Mouse (Mus musculus) MEL (cell line): ENCODE data around the gene Phf2.

Experiments used
- EP300 ChIP-seq, 2 experiments: IDR thresholded peaks; 2 replicates each; pipeline ENCODE4 v1.6.1; 2011; ENCODE audit warnings: improper control_type of control experiment in 2 of 2, low read length in 2 of 2, low read depth in 1 of 2, mild to moderate bottlenecking in 1 of 2
- ETS1 ChIP-seq: IDR thresholded peaks from 2 replicates; pipeline ENCODE4 v1.6.1; 2012; ENCODE audit warnings: low read depth, mild to moderate bottlenecking, inconsistent platforms, low read length, improper control_type of control experiment, moderate library complexity
- GABPA ChIP-seq: IDR thresholded peaks from 2 replicates; pipeline ENCODE4 v1.6.1; 2012; ENCODE audit warnings: low read depth, mild to moderate bottlenecking, inconsistent platforms, low read length, improper control_type of control experiment, moderate library complexity
- JUND ChIP-seq: IDR thresholded peaks from 2 replicates; pipeline ENCODE4 v1.6.1; 2011; ENCODE audit warnings: low read depth, mild to moderate bottlenecking, improper control_type of control experiment, low read length
- MAFK ChIP-seq: IDR thresholded peaks from 2 replicates; pipeline ENCODE4 v1.6.1; 2011; ENCODE audit warnings: low read depth, mild to moderate bottlenecking, low read length, improper control_type of control experiment, borderline replicate concordance
- NRF1 ChIP-seq: IDR thresholded peaks from 2 replicates; pipeline ENCODE4 v1.6.1; 2014; ENCODE audit warnings: low read depth, mild to moderate bottlenecking, inconsistent platforms, low read length, improper control_type of control experiment, moderate library complexity; ENCODE audit not compliant: poor library complexity, insufficient read depth, severe bottlenecking
- POLR2A ChIP-seq, 2 experiments: IDR thresholded peaks; 2 replicates each; pipeline ENCODE4 v1.6.1; 2011 to 2012; ENCODE audit warnings: low read length in 2 of 2, mild to moderate bottlenecking in 2 of 2, control low read depth in 1 of 2, improper control_type of control experiment in 1 of 2, low read depth in 1 of 2, moderate library complexity in 1 of 2; ENCODE audit not compliant: control insufficient read depth in 1 of 2, insufficient read depth in 1 of 2, poor library complexity in 1 of 2
- TCF12 ChIP-seq: IDR thresholded peaks from 2 replicates; pipeline ENCODE4 v1.6.1; 2014; ENCODE audit warnings: low read depth, mild to moderate bottlenecking, inconsistent platforms, low read length, improper control_type of control experiment, moderate library complexity
- UBTF ChIP-seq: IDR thresholded peaks from 2 replicates; pipeline ENCODE4 v1.6.1; 2012; ENCODE audit warnings: low read depth, mild to moderate bottlenecking, inconsistent platforms, low read length, improper control_type of control experiment, moderate library complexity, borderline replicate concordance; ENCODE audit not compliant: insufficient read depth

DNA sequence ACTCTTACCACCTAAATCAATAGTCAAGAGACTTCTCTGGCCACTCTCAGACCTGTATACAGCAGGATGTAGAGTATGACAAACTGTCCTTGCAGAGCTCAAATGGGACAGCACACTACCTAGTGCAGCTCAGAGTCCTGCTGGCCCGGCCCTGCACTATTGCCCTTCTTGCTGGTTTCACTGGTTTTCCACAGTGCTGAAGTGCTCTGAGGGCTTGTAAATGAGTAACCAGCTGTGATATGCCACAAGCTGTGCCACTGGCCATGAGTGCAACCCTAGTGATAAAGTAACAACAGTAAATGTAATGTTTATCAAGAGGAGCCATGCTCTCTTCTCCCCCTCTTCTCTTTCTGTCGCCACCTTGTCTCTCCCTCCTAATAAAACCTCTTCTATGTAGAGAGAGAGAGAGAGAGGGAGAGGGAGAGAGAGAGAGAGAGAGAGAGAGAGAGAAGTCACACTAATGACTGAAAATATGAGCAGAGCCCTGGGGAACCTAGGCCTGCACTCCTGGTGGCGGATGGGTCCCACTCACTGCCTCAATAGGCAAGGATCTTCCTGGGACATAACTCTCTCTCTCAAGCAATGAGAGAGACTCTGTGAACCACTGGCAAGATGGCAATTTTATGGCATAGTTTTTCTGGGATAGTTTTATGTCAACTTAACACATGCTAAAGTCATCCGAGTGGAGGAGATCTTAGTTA, 19.5 kb upstream of the Phf2 start:
- TF ChIP-seq POLR2A (IDR thresholded peaks at IDR 0.05; ENCODE audit: control insufficient read depth in 1 of 2, insufficient read depth in 1 of 2, low read depth in 1 of 2, low read length in 2 of 2, poor library complexity in 1 of 2) (no peak), JUND (no peak), EP300 (IDR thresholded peaks at IDR 0.05; ENCODE audit: low read depth in 1 of 2, low read length in 2 of 2) (0 out of 4 replicates have a peak, but pooled peaks of 1 of the 2 experiments have one; percentile 12), TCF12 (no peak), UBTF (no peak), NRF1 (no peak), GABPA (no peak), MAFK (no peak), ETS1 (no peak)
